Mouse (Mus musculus) hindlimb bud, embryonic 11.5 days (tissue): ENCODE data around the gene Acot8.

Experiments
- DNase-seq: peaks from one replicate; pipeline ENCODE4 v3.0.0-alpha.2; 2012; ENCODE audit warnings: low read depth, low spot score; ENCODE audit errors: extremely low spot score

Acot8 gene

GRCm38 (mm10) chr2:164784869-164785420, 19.7 kb downstream of the Acot8 start:
- DNase-seq = no peak

GRCm38 (mm10) chr2:164783926-164784581, 20.6 kb downstream of the Acot8 start:
- DNase-seq = no peak

- no peak for DNase-seq
Observed at GRCm38 (mm10) chr2:164781876-164782275, 22.8 kb downstream of the Acot8 start.

- no peak for DNase-seq
Observed at GRCm38 (mm10) chr2:164779481-164780086, 25.1 kb downstream of the Acot8 start, which contains the start of gene Tnnc2. Gene Tnnc2, minus strand, starts transcription at chr2:164779967.

- no peak for DNase-seq
Observed at GRCm38 (mm10) chr2:164778809-164779208, 25.9 kb downstream of the Acot8 start.

- no peak for DNase-seq
Observed at GRCm38 (mm10) chr2:164778015-164778287, 26.7 kb downstream of the Acot8 start.

GRCm38 (mm10) chr2:164777246-164778014, 27.3 kb downstream of the Acot8 start:
- no peak for DNase-seq

- DNase-seq = no peak
Observed at GRCm38 (mm10) chr2:164776801-164777200, 27.9 kb downstream of the Acot8 start.

GRCm38 (mm10) chr2:164776130-164776529, 28.6 kb downstream of the Acot8 start:
- no peak for DNase-seq

GRCm38 (mm10) chr2:164773989-164774364, 30.7 kb downstream of the Acot8 start:
- DNase-seq = no peak

GRCm38 (mm10) chr2:164773229-164773988, 31.3 kb downstream of the Acot8 start:
- no peak for DNase-seq

- no peak for DNase-seq
Observed at GRCm38 (mm10) chr2:164771123-164771522, 33.6 kb downstream of the Acot8 start.

GRCm38 (mm10) chr2:164770279-164770678, 34.4 kb downstream of the Acot8 start:
- DNase-seq = no peak

- DNase-seq = peak; percentile 93
Observed at GRCm38 (mm10) chr2:164769258-164770037, 35.2 kb downstream of the Acot8 start, which contains the start of gene Ube2c. Gene Ube2c, plus strand, starts transcription at chr2:164769898.

GRCm38 (mm10) chr2:164767812-164768540, 36.7 kb downstream of the Acot8 start:
- DNase-seq = no peak

GRCm38 (mm10) chr2:164765841-164766240, 38.8 kb downstream of the Acot8 start:
- no peak for DNase-seq

- no peak for DNase-seq
Observed at GRCm38 (mm10) chr2:164762593-164762992, 42.1 kb downstream of the Acot8 start.

GRCm38 (mm10) chr2:164761971-164762370, 42.7 kb downstream of the Acot8 start:
- DNase-seq = no peak

- no peak for DNase-seq
Observed at GRCm38 (mm10) chr2:164761502-164761901, 43.2 kb downstream of the Acot8 start.
